19 mouse cellular contexts compared by ENCODE assay signal in genomic region chr16:45880101-45880751, GRCm38 (mm10).
"Had no signal": no experiment of that assay in that cellular context is flagged by ENCODE, and none has a peak within 500 bp of the region (broad histone marks: within the 10 kb centered on the region; RNA-seq: fewer than 3 reads in every experiment).

No protein-coding gene starts in this region.

- H3K9ac ChIP-seq: liver, embryonic 14.5 days; liver, postnatal 0 days; lung, embryonic 14.5 days; midbrain, embryonic 12.5 days; midbrain, embryonic 15.5 days; neural tube, embryonic 12.5 days; neural tube, embryonic 15.5 days; stomach, embryonic 15.5 days had no signal

- H3K27ac ChIP-seq: liver, embryonic 14.5 days; macrophage; midbrain, embryonic 12.5 days; midbrain, embryonic 15.5 days; neural tube, embryonic 12.5 days; neural tube, embryonic 15.5 days; stomach, embryonic 15.5 days had no signal

- H3K36me3 ChIP-seq: midbrain, embryonic 12.5 days; midbrain, embryonic 15.5 days; neural tube, embryonic 12.5 days; neural tube, embryonic 15.5 days; stomach, embryonic 15.5 days had no signal

- H3K27me3 ChIP-seq: midbrain, embryonic 12.5 days; midbrain, embryonic 15.5 days; neural tube, embryonic 12.5 days; neural tube, embryonic 15.5 days; stomach, embryonic 15.5 days had no signal

- H3K4me3 ChIP-seq: midbrain, embryonic 12.5 days; midbrain, embryonic 15.5 days; neural tube, embryonic 12.5 days; neural tube, embryonic 15.5 days; stomach, embryonic 15.5 days had no signal

- DNase-seq: kidney, postnatal 14 days; kidney, postnatal 4 days; left cerebral cortex, postnatal 4 days; liver, postnatal 0 days; lung, embryonic 14.5 days; retina, postnatal 1 day; right cerebral cortex, postnatal 25 days; spleen, adult 18-20 months; thymus, postnatal 4 days had no signal

- H3K4me2 ChIP-seq: liver, embryonic 11.5 days; lung, embryonic 14.5 days; midbrain, embryonic 12.5 days; midbrain, embryonic 15.5 days; neural tube, embryonic 12.5 days; neural tube, embryonic 15.5 days; stomach, embryonic 15.5 days had no signal

- ATAC-seq: intestine, postnatal 0 days; liver, postnatal 0 days; lung, postnatal 0 days; midbrain, embryonic 15.5 days had no signal

- H3K4me1 ChIP-seq: midbrain, embryonic 12.5 days; midbrain, embryonic 15.5 days; neural tube, embryonic 12.5 days; neural tube, embryonic 15.5 days; stomach, embryonic 15.5 days had no signal

- H3K9me3 ChIP-seq: midbrain, embryonic 12.5 days; midbrain, embryonic 15.5 days; neural tube, embryonic 12.5 days; neural tube, embryonic 15.5 days; stomach, embryonic 15.5 days had no signal
